Mouse (Mus musculus): ENCODE results near the gene Kif1b. TPM values are rescaled to one million over a fixed set of nuclear protein-coding genes. Genes with fewer than 3 reads are reported as not detected.

Gene Kif1b
- 204 TPM for polyA plus RNA-seq (2015; fragmentation: Illumina TruSeq; extraction: RNeasy Lipid Tissue Mini Kit (QIAGEN cat#74804); ENCODE audit: low read depth, low replicate concordance)

GRCm38 (mm10) chr4:149307596-149308490 lies at the start of gene Kif1b:
Gene Kif1b, minus strand, starts transcription at chr4:149307693.

GRCm38 (mm10) chr4:149166215-149166946 lies 141.1 kb downstream of the Kif1b start, which contains the start of gene Pgd:
Gene Pgd, minus strand, starts transcription at chr4:149166771.

GRCm38 (mm10) chr4:149136982-149137770 lies 170.3 kb downstream of the Kif1b start, which contains the start of gene Cenps:
Gene Cenps, minus strand, starts transcription at chr4:149137629.

GRCm38 (mm10) chr4:149126663-149127062 lies 180.8 kb downstream of the Kif1b start, which contains the start of gene Cort:
Gene Cort, minus strand, starts transcription at chr4:149126763.

Other genes with a start within 250 kb of the Kif1b start
- gene Pex14, start 207.8 kb downstream of the Kif1b start, polyA plus RNA-seq (2015; fragmentation: Illumina TruSeq; extraction: RNeasy Lipid Tissue Mini Kit (QIAGEN cat#74804); ENCODE audit: low read depth, low replicate concordance), result 59.5 TPM
- 54.3 TPM for gene Dffa, start 203.5 kb downstream of the Kif1b start, polyA plus RNA-seq (2015; fragmentation: Illumina TruSeq; extraction: RNeasy Lipid Tissue Mini Kit (QIAGEN cat#74804); ENCODE audit: low read depth, low replicate concordance)
- gene Cort, start 180.9 kb downstream of the Kif1b start, polyA plus RNA-seq (2015; fragmentation: Illumina TruSeq; extraction: RNeasy Lipid Tissue Mini Kit (QIAGEN cat#74804); ENCODE audit: low read depth, low replicate concordance), result 25.6 TPM
- gene Cenps, start 170.1 kb downstream of the Kif1b start, polyA plus RNA-seq (2015; fragmentation: Illumina TruSeq; extraction: RNeasy Lipid Tissue Mini Kit (QIAGEN cat#74804); ENCODE audit: low read depth, low replicate concordance), result 4.5 TPM
- 34.1 TPM for gene Pgd, start 140.9 kb downstream of the Kif1b start, polyA plus RNA-seq (2015; fragmentation: Illumina TruSeq; extraction: RNeasy Lipid Tissue Mini Kit (QIAGEN cat#74804); ENCODE audit: low read depth, low replicate concordance)
- 55.4 TPM for gene Ube4b, start 119.1 kb upstream of the Kif1b start, polyA plus RNA-seq (2015; fragmentation: Illumina TruSeq; extraction: RNeasy Lipid Tissue Mini Kit (QIAGEN cat#74804); ENCODE audit: low read depth, low replicate concordance)
- 1.9 TPM for gene Rbp7, start 147.3 kb upstream of the Kif1b start, polyA plus RNA-seq (2015; fragmentation: Illumina TruSeq; extraction: RNeasy Lipid Tissue Mini Kit (QIAGEN cat#74804); ENCODE audit: low read depth, low replicate concordance)
- not detected for gene Tmem274, start 169.7 kb upstream of the Kif1b start, polyA plus RNA-seq (2015; fragmentation: Illumina TruSeq; extraction: RNeasy Lipid Tissue Mini Kit (QIAGEN cat#74804); ENCODE audit: low read depth, low replicate concordance)
- gene Nmnat1, start 177.5 kb upstream of the Kif1b start, polyA plus RNA-seq (2015; fragmentation: Illumina TruSeq; extraction: RNeasy Lipid Tissue Mini Kit (QIAGEN cat#74804); ENCODE audit: low read depth, low replicate concordance), result 14.0 TPM
- gene Lzic, start 177.5 kb upstream of the Kif1b start, polyA plus RNA-seq (2015; fragmentation: Illumina TruSeq; extraction: RNeasy Lipid Tissue Mini Kit (QIAGEN cat#74804); ENCODE audit: low read depth, low replicate concordance), result 17.2 TPM
- 33.8 TPM for gene Ctnnbip1, start 210.5 kb upstream of the Kif1b start, polyA plus RNA-seq (2015; fragmentation: Illumina TruSeq; extraction: RNeasy Lipid Tissue Mini Kit (QIAGEN cat#74804); ENCODE audit: low read depth, low replicate concordance)

Measured in brain, adult 10 weeks (tissue).